Mouse (Mus musculus) liver, embryonic 15.5 days (tissue): Measurements from ENCODE around the gene Apoc4. TPM values are rescaled to one million over a fixed set of nuclear protein-coding genes. Genes with fewer than 3 reads are reported as not detected.

Experiments used
- ATAC-seq: fragments of 200-750 bp; cut with Nextera tagmentation; 2 replicates; pipeline ENCODE4 v1.8.0; 2017; ENCODE audit warnings: moderate number of reproducible peaks, mild to moderate bottlenecking, moderate library complexity; ENCODE audit not compliant: insufficient read depth
- H3K27ac ChIP-seq: fragments of 300-500 bp; sonication (generic); replicated peaks from 2 replicates; pipeline ENCODE4 v1.5.1; 2015; ENCODE audit warnings: mild to moderate bottlenecking, inconsistent platforms
- H3K27me3 ChIP-seq: fragments of 300-500 bp; sonication (generic); 2 replicates; pipeline ENCODE4 v1.6.1; 2015; ENCODE audit warnings: mild to moderate bottlenecking, inconsistent platforms
- H3K36me3 ChIP-seq: fragments of 300-500 bp; sonication (generic); replicated peaks from 2 replicates; pipeline ENCODE4 v1.6.1; 2015; ENCODE audit warnings: moderate library complexity, mild to moderate bottlenecking, inconsistent platforms
- H3K4me1 ChIP-seq: fragments of 300-500 bp; sonication (generic); replicated peaks from 2 replicates; pipeline ENCODE4 v1.6.1; 2015; ENCODE audit warnings: inconsistent platforms
- H3K4me2 ChIP-seq: fragments of 300-500 bp; sonication (generic); 2 replicates; pipeline ENCODE4 v1.6.1; 2015; ENCODE audit warnings: moderate library complexity, mild to moderate bottlenecking, inconsistent platforms
- H3K4me3 ChIP-seq: fragments of 300-500 bp; sonication (generic); replicated peaks from 2 replicates; pipeline ENCODE4 v1.5.1; 2015; ENCODE audit warnings: mild to moderate bottlenecking, inconsistent platforms
- H3K9ac ChIP-seq: fragments of 300-500 bp; sonication (generic); 2 replicates; pipeline ENCODE4 v1.6.1; 2015; ENCODE audit warnings: moderate library complexity, mild to moderate bottlenecking, inconsistent platforms
- H3K9me3 ChIP-seq: fragments of 300-500 bp; sonication (generic); replicated peaks from 2 replicates; pipeline ENCODE4 v1.6.1; 2016; ENCODE audit warnings: inconsistent platforms
- WGBS: fragments of 180-500 bp; shearing (Covaris S2); methylation state at CpG from one replicate; pipeline ENCODE4 v1.1.7; 2015; ENCODE audit warnings: mixed read lengths; ENCODE audit not compliant: insufficient replicate concordance; 5-methylcytosine and 5-hydroxymethylcytosine counted together
- polyA plus RNA-seq: library from polyadenylated mRNA; unstranded; fragments of >200 nt; fragmentation: Nextera tagmentation; extraction: Ambion mirVana; gene quantifications from 2 replicates; pipeline ENCODE4 v1.2.1, GENCODE M21; 2015

The Apoc4 gene
- polyA plus RNA-seq, 1 experiment from 2014 or later: 273 TPM

DNA sequence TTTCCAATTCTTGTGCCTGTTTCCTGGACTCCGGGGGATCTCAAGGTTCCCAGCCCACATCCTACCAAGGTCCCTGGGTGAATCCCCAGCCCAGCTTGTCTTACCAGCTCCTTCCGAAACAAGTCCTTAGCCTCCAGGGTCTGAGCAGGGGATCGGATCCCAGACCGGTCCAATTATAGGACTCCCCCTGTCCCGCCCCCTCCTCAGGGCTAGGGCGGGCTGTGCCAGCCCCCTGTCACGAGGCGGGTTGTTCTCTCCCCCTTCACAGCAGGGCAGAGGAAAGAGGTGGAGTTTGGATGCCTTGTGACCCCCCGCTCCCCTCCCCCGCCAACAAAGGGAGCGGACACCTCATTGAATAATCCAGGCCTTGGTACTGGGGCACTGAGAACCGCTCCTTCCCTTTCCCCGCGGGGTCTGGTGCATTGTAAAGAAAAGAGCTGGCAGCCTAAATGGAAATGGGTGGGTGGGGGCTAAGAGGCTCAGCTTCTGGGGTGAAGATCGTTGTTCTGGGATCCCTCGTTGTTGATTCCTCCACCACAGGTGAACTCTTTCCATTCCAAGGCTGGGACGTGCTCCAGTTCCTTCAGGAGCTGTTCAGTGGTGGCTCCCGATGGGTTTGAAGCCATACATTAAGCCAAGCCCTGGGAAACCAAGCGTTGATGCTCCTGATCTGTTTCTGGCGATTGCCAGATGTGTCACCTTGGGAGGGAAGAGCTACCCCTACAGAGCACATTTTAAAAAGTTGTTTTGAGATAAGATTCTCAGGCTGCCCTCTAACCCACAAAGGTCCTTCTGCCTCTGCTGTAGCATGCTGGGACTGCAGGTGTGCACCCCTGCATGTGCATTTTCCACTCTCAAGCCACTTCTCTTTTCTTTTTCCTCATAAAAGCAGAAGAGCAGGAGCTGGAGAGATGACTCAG, 17.9 kb upstream of the Apoc4 start, which contains the start of gene Apoe:
Apoe (minus strand) TSS at position 282 of the 920 bp plus-strand sequence.
- Histone ChIP-seq H3K4me1 (peaks cover 86% of the 10 kb centered on the region), H3K4me3 (peak within 1 kb of the TSS; percentile 50), H3K36me3 (peaks cover 30% of the 10 kb centered on the region), H3K9me3 (no peaks in the 10 kb centered on the region), H3K27me3 (no peaks in the 10 kb centered on the region), H3K9ac (peak within 1 kb of the TSS; percentile 45; the same call in 1 of the 2 replicates), H3K27ac (peak within 1 kb of the TSS; percentile 83), H3K4me2 (peak within 1 kb of the TSS; percentile 56)
- peak; percentile 45 for ATAC-seq
- WGBS: 2% methylated on average over 20 of the region's 20 CpGs

DNA sequence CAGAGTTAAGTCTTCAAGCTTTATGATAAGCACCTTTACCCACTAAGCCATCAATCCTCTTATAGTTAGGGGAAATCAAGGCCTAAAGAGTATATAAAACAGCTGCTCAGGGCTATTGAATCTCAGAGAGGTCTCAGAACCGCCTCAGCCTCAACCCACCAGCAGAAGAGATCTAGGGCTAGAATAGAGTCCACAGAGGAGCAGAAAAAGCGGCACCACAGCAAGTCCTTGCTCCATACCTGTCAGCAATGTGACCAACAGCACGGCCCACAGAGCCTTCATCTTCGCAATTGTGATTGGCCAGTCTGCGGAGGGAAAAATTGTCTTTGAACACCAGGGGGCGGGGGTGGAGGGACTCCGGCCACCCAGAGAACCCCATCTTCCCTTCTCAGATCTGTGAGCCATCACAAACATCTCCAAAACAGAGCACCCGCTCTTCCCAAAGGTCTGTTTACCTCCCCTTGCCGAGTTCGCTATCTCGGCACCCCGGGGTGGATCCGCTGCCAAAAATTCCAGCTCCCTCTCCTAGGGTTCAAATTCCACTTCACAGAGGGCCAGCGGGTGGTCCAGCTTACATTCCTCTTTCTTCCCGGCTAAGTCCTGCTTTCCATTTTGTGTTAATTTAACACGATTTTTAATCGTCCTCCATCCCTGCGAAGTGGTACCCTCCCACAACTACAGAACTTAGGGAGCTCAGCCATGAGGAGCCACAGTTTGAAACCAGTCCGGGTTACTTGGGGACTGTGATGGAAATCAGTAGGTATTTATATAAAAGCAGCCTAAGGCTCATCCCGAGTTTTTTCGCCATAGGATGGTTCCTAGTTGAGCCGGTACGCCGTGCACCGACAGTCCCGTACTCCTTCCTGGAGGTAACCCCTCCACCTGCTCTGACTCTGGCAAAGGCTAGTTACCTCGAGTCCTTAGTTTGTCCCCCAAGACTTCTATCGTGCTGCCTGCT, 16.9 kb upstream of the Apoc4 start:
- Histone ChIP-seq H3K27ac (peak overlapping the region; percentile 83), H3K27me3 (no peaks in the 10 kb centered on the region), H3K36me3 (peaks cover 23% of the 10 kb centered on the region), H3K4me2 (peak overlapping the region; percentile 56), H3K4me1 (peaks cover 92% of the 10 kb centered on the region), H3K4me3 (peak overlapping the region; percentile 50), H3K9ac (peak overlapping the region; percentile 45; the same call in 1 of the 2 replicates), H3K9me3 (no peaks in the 10 kb centered on the region)
- WGBS: 2% methylated on average over 28 of the region's 28 CpGs
- ATAC-seq: no peak

DNA sequence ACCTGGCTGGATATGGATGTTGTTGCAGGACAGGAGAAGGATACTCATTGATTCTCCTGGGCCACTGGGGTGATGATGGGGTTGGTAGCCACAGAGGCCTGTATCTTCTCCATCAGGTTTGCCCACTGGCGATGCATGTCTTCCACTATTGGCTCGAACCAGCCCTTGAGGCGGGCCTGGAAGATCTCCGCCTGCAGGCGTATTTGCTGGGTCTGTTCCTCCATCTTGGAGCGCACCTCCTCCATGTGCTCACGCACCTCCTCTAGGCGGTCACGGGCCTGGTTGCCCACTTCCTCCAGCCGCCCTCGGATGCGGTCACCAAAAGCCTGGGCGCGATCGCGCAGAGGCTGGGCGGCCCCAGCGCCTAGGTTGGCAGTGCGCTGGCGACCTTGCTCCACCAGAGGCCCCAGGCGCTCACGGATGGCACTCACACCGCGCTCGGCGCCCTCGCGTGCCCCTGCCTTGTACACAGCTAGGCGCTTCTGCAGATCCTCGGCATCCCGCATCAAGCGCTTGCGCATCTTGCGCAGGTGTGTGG, 15.1 kb upstream of the Apoc4 start:
- peak overlapping the region; percentile 50 for H3K4me3 ChIP-seq
- 83% methylated on average over 34 of the region's 34 CpGs for WGBS
- peak overlapping the region; percentile 36; the same call in 1 of the 2 replicates for H3K9ac ChIP-seq
- H3K27me3 ChIP-seq: no peaks in the 10 kb centered on the region
- peak overlapping the region; percentile 83 for H3K27ac ChIP-seq
- ATAC-seq: no peak
- H3K9me3 ChIP-seq: no peaks in the 10 kb centered on the region
- peak overlapping the region; percentile 56 for H3K4me2 ChIP-seq
- H3K36me3 ChIP-seq: peaks cover 15% of the 10 kb centered on the region; the same call in 1 of the 2 replicates
- peaks cover 90% of the 10 kb centered on the region for H3K4me1 ChIP-seq

DNA sequence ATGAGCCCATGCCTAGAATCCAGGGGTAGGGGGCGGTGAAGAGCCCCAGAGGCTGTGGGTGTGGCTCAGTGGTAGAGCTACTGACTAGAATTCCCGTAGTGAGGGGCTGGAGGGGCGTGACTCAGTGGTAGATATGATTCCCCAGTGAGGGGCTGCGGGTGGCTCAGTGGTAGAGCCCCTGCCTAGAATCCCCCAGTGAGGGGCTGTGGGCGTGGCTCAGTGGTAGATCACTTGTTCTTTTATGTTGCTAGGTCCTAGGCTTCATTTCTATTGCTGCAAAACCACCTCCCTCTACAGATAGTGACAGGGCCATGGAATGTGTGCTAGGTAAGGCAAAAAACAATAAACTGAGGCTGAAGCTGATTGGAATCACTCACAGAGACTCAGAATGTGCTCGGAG, 14.6 kb upstream of the Apoc4 start:
- no peaks in the 10 kb centered on the region for H3K9me3 ChIP-seq
- H3K27ac ChIP-seq: peak overlapping the region; percentile 83
- WGBS: 43% methylated on average over 6 of the region's 6 CpGs
- peaks cover 15% of the 10 kb centered on the region; the same call in 1 of the 2 replicates for H3K36me3 ChIP-seq
- no peak overlapping the region for H3K9ac ChIP-seq
- H3K4me3 ChIP-seq: 0 out of 2 replicates have a peak overlapping the region, but pooled peaks have one; percentile 50
- H3K27me3 ChIP-seq: no peaks in the 10 kb centered on the region
- ATAC-seq: no peak
- peaks cover 88% of the 10 kb centered on the region for H3K4me1 ChIP-seq
- peak overlapping the region; percentile 56 for H3K4me2 ChIP-seq

DNA sequence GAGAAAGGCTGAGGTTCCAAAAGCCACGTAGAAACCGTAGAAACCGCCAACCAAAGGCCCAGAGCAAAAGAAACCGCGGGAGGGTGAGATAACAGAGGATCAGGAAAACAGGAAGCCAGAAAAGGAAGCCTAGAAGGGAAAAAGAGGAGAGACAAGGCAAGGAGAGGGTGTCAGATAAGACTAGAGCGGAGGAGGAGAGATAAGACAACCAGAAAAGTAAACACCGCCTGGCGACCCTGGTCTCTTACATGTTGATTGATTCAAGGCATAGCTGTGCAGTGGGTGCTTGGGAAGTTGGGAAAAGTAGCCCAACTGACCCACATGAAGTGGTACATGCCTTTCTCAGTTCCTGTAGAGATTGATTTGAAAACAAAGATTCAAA, 13.9 kb upstream of the Apoc4 start:
- Histone ChIP-seq H3K27me3 (no peaks in the 10 kb centered on the region), H3K36me3 (peaks cover 15% of the 10 kb centered on the region; the same call in 1 of the 2 replicates), H3K4me1 (peaks cover 81% of the 10 kb centered on the region), H3K4me2 (peak overlapping the region; percentile 27), H3K9ac (0 out of 2 replicates have a peak overlapping the region, but pooled peaks have one; percentile 10), H3K4me3 (no peak overlapping the region), H3K9me3 (no peaks in the 10 kb centered on the region), H3K27ac (peak overlapping the region; percentile 83)
- no peak for ATAC-seq
- WGBS: 3% methylated on average over 8 of the region's 8 CpGs

DNA sequence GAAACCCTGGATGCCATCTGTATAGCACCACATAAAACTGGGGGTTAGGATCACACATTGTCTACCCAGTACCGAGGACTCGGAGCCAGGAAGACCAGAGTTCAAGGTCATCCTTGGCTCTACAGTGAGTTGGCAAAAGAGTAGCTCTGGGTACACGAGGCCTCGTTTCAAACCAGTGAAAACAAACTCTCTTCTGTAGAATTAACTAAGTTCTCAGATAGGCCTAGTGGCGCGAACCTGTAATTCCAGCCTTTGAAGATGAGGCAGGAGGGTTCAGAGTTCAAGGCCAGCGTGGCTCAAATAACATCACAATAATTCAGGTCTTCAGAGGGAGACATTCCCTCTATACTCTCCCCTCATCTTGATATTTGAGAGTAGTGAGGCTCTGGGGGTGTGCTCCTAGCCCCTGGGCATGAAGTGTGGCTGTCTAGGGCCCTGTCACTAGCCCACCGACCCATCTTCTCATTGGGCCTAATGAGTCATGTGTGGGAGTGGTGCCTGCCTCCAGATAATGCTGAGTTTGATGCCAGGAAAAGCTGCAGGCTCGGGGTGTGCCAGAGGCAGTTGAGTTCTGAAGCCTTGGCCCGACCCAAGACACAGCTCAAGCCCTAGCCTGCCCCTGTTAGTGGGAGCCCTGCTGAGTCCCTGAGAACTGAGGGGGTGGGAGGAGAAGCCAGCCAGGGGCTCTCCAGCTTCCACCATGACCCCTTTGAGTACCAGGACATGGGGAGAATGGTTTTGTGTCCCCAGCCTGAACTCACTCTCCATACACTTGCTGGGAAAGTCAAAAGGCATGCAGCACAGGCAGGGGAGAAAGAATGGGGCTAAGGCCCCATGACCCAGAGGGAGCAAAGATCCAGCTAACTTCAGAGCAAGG, 13.3 kb upstream of the Apoc4 start:
- no peaks in the 10 kb centered on the region for H3K9me3 ChIP-seq
- H3K36me3 ChIP-seq: peaks cover 15% of the 10 kb centered on the region; the same call in 1 of the 2 replicates
- H3K27me3 ChIP-seq: no peaks in the 10 kb centered on the region
- H3K9ac ChIP-seq: 0 out of 2 replicates have a peak overlapping the region, but pooled peaks have one; percentile 10
- H3K27ac ChIP-seq: peak overlapping the region; percentile 83
- H3K4me3 ChIP-seq: no peak overlapping the region
- H3K4me1 ChIP-seq: peaks cover 75% of the 10 kb centered on the region
- WGBS: 48% methylated on average over 10 of the region's 10 CpGs
- H3K4me2 ChIP-seq: peak overlapping the region; percentile 27
- no peak for ATAC-seq

DNA sequence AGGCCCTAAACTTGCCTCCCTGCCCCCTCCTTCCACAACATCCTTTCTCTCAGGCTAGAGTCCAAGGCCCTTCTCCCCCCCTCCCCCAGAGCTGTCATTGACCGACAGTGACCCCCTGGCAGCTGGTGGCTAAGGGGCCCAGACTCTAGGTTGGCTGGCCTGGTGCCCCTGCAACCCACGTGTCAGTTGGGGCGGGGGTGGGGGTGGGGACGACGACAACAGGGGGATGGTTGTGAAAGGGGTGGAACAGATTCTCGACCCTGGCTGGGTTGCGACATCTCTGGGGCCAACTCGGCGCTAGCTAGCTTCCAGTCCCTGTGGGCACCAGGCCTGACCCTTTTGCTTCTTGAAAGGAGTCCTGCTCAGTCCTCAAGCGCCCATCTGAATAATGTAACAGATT, 12.1 kb upstream of the Apoc4 start:
- peak overlapping the region; percentile 41 for H3K4me2 ChIP-seq

DNA sequence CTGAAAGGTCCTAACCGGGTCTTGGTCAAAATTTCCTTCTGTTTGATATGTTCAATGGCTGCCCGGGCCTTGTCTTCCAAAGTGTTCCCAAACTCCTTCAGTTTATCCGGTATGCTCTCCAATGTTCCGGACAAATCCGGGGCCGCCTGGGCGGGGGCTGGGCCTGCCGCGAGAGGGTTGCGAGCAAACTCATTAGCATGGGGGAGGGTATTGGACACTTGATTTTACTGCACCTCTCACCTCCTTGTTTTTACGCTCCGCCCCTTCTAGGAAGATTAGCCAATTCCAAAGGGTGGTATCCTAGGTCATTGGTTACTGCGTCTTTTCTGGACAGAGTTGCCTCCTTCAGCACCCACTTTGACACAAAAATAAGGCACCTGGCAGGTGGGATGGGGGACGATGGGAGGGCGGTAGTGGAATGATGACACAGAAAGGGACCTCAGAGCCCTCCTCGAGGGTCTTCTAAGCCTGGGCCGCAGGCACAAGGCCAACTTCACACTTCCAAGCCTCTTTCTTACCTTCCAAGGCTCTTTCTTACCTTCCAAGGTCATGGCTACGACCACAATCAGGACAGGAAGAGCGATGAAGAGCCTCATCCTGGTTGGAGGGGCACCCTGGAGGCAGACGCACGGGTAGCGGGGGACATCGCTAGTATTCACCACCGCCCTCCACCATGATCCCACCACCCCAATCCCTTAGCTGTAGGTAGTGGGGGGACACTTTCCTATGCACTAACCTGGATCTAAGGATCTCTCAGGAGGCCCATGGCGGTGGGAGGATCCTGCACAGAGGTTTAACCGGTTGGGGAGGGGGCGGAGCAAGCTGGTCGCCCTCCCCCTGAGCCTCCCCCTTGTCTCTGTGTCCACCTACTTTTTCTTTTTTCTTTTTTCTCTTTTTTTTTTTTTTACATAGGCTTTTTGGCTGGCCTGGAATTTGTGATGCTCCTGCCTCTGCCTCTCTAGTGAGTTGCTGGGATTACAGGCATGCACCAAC, 10.9 kb upstream of the Apoc4 start, which contains the start of gene Apoc1:
Apoc1 (minus strand) TSS at position 788 of the 993 bp plus-strand sequence.
- no peaks in the 10 kb centered on the region for H3K27me3 ChIP-seq
- peaks cover 13% of the 10 kb centered on the region; the same call in 1 of the 2 replicates for H3K36me3 ChIP-seq
- peak within 1 kb of the TSS; percentile 38 for H3K4me3 ChIP-seq
- peak; percentile 14; the same call in 1 of the 2 replicates for ATAC-seq
- H3K27ac ChIP-seq: peak within 1 kb of the TSS; percentile 83
- WGBS: 56% methylated on average over 28 of the region's 28 CpGs
- H3K9me3 ChIP-seq: no peaks in the 10 kb centered on the region
- peak within 1 kb of the TSS; percentile 50 for H3K4me2 ChIP-seq
- H3K9ac ChIP-seq: 0 out of 2 replicates have a peak within 1 kb of the TSS, but pooled peaks have one; percentile 13
- peaks cover 60% of the 10 kb centered on the region for H3K4me1 ChIP-seq

More for the DNA sequence above, 12.1 kb upstream of the Apoc4 start:
- Histone ChIP-seq H3K36me3 (peaks cover 15% of the 10 kb centered on the region; the same call in 1 of the 2 replicates), H3K9me3 (no peaks in the 10 kb centered on the region), H3K4me3 (no peak overlapping the region), H3K4me1 (peaks cover 64% of the 10 kb centered on the region), H3K9ac (no peak overlapping the region), H3K27ac (peak overlapping the region; percentile 83), H3K27me3 (no peaks in the 10 kb centered on the region)
- ATAC-seq: peak; percentile 48
- WGBS: 13% methylated on average over 10 of the region's 10 CpGs

DNA sequence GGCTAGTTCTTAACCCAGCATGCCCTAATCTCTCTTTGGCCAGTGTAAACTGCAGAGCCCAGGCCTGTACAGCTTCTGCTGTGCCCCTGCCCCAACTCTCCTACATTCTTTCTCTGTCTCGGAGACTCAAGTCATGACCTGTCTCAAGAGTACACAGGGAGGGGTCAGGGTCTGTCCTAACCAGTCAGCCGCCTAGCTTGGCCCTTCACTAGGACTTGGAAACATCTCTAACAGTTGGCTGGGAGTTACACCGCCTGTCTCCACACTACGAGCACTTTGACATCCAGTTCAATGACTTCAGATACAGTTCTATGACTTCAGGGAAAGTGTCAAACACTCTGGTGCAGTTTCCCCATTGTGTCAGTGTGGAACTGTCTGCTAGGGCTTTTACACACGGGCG, 10.2 kb upstream of the Apoc4 start:
- H3K36me3 ChIP-seq: peaks cover 5% of the 10 kb centered on the region; the same call in 1 of the 2 replicates
- peak overlapping the region; percentile 38 for H3K4me3 ChIP-seq
- 70% methylated on average over 6 of the region's 6 CpGs for whole genome bisulfite sequencing
- H3K4me1 ChIP-seq: peaks cover 59% of the 10 kb centered on the region
- H3K9me3 ChIP-seq: no peaks in the 10 kb centered on the region
- no peak for ATAC-seq
- no peaks in the 10 kb centered on the region for H3K27me3 ChIP-seq
- peak overlapping the region; percentile 83 for H3K27ac ChIP-seq
- peak overlapping the region; percentile 50 for H3K4me2 ChIP-seq
- H3K9ac ChIP-seq: no peak overlapping the region
